Mouse (Mus musculus): Measurements from ENCODE around the gene Btbd19.

DNA sequence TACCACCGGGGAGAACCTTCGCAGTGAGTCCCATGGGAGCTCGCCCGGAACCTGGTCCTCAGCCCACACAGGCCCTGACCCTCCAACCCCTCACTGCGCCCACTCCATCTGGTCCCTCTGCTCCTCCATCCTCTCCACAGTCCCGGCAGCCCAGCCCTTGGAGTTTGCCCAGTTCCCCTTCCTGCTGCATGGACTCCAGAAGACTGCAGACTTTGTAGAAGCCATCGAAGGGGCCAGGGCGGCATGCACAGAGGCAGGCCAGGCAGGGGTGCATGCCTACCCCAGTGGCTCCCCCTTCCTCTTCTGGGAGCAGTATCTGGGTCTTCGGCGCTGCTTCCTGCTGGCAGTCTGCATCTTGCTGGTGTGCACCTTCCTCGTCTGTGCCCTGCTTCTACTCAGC lies 14.5 kb downstream of the Btbd19 start:
- TF ChIP-seq POLR2AphosphoS5 (IDR thresholded peaks at IDR 0.05; ENCODE audit: insufficient replicate concordance, low read depth, low read length) (no peak), CTCF (IDR thresholded peaks at IDR 0.05; ENCODE audit: low read depth, low read length) (no peak), TAL1 (conservative IDR thresholded peaks at IDR 0.05; ENCODE audit: low read depth, low read length) (no peak), GATA1 (IDR thresholded peaks at IDR 0.05; ENCODE audit: borderline replicate concordance, low read length) (no peak)

Measured in G1E (cell line).